Mouse (Mus musculus) kidney, adult 9 months (tissue): ENCODE measurements around the gene Cdc5l.
A peak's percentile ranks its signal among the peaks of the same experiment; 100 is the strongest.
"Not testable (repeated sequence)": the region's sequence is repeated elsewhere in the genome, so short reads cannot be mapped to it uniquely, and the experiment has no call there.

ENCODE experiments used
- DNase-seq: peaks from one replicate; pipeline ENCODE4 v3.0.0; 2022

The Cdc5l gene

GRCm38 (mm10) chr17:45432706-45433398 lies 685 bp downstream of the Cdc5l start:
- DNase-seq, result no peak

- peak; percentile 11 for DNase-seq
These were observed 1.5 kb downstream of the Cdc5l start for GRCm38 (mm10) chr17:45432007-45432406.

GRCm38 (mm10) chr17:45417387-45417786 lies 16.1 kb downstream of the Cdc5l start:
- DNase-seq, result no peak

- DNase-seq, result not testable (repeated sequence)
These were observed 21.9 kb downstream of the Cdc5l start for GRCm38 (mm10) chr17:45411617-45412016.

- no peak for DNase-seq
These were observed 24.8 kb downstream of the Cdc5l start for GRCm38 (mm10) chr17:45408719-45409118.

GRCm38 (mm10) chr17:45406281-45406680 lies 27.3 kb downstream of the Cdc5l start:
- no peak for DNase-seq

- DNase-seq, result peak; percentile 85
These were observed 30.3 kb downstream of the Cdc5l start for GRCm38 (mm10) chr17:45403207-45403606.

GRCm38 (mm10) chr17:45402601-45403000 lies 30.9 kb downstream of the Cdc5l start:
- peak; percentile 77 for DNase-seq

GRCm38 (mm10) chr17:45402126-45402525 lies 31.4 kb downstream of the Cdc5l start:
- peak; percentile 75 for DNase-seq

GRCm38 (mm10) chr17:45401126-45401905 lies 32.2 kb downstream of the Cdc5l start:
- peak; percentile 29 for DNase-seq

- DNase-seq, result no peak
These were observed 35.5 kb downstream of the Cdc5l start for GRCm38 (mm10) chr17:45398021-45398420.

GRCm38 (mm10) chr17:45397541-45397940 lies 36.0 kb downstream of the Cdc5l start:
- DNase-seq, result no peak

GRCm38 (mm10) chr17:45394612-45395011 lies 38.9 kb downstream of the Cdc5l start:
- DNase-seq, result no peak

- no peak for DNase-seq
These were observed 39.8 kb downstream of the Cdc5l start for GRCm38 (mm10) chr17:45393765-45394164.

- DNase-seq, result no peak
These were observed 43.6 kb downstream of the Cdc5l start for GRCm38 (mm10) chr17:45389896-45390295.

GRCm38 (mm10) chr17:45386986-45387385 lies 46.6 kb downstream of the Cdc5l start:
- DNase-seq, result peak; percentile 56

GRCm38 (mm10) chr17:45383305-45383704 lies 50.2 kb downstream of the Cdc5l start:
- DNase-seq, result no peak

- no peak for DNase-seq
These were observed 54.2 kb downstream of the Cdc5l start for GRCm38 (mm10) chr17:45379271-45379784.

- no peak for DNase-seq
These were observed 56.2 kb downstream of the Cdc5l start for GRCm38 (mm10) chr17:45377323-45377722.

- peak; percentile 66 for DNase-seq
These were observed 59.4 kb downstream of the Cdc5l start for GRCm38 (mm10) chr17:45373987-45374608.

- DNase-seq, result no peak
These were observed 62.5 kb downstream of the Cdc5l start for GRCm38 (mm10) chr17:45371042-45371441.

GRCm38 (mm10) chr17:45370535-45370934 lies 63.0 kb downstream of the Cdc5l start:
- DNase-seq, result no peak

GRCm38 (mm10) chr17:45364871-45365270 lies 68.7 kb downstream of the Cdc5l start:
- peak; percentile 43 for DNase-seq

GRCm38 (mm10) chr17:45360950-45361349 lies 72.6 kb downstream of the Cdc5l start:
- no peak for DNase-seq
